Mouse (Mus musculus) neural tube, embryonic 14.5 days (tissue): ENCODE data around the gene Nadsyn1. TPM values are rescaled to one million over a fixed set of nuclear protein-coding genes. Genes with fewer than 3 reads are reported as not detected.

Experiments
- ATAC-seq: fragments of 200-750 bp; cut with Nextera tagmentation; 2 replicates; pipeline ENCODE4 v1.8.0; 2017; ENCODE audit warnings: low read depth, mild to moderate bottlenecking, moderate TSS enrichment, moderate library complexity
- H3K27ac ChIP-seq: fragments of 300-500 bp; sonication (generic); 2 replicates; pipeline ENCODE4 v1.5.1; 2014; ENCODE audit warnings: low read depth, mild to moderate bottlenecking, control low read depth, low read length, moderate library complexity, mixed read lengths
- H3K27me3 ChIP-seq: fragments of 300-500 bp; sonication (generic); 2 replicates; pipeline ENCODE4 v1.6.1; 2014; ENCODE audit warnings: low read length; ENCODE audit not compliant: control insufficient read depth, insufficient read depth
- H3K36me3 ChIP-seq: fragments of 300-500 bp; sonication (generic); 2 replicates; pipeline ENCODE4 v1.6.1; 2014; ENCODE audit warnings: low read length, mixed read lengths; ENCODE audit not compliant: control insufficient read depth, insufficient read depth
- H3K4me1 ChIP-seq: fragments of 300-500 bp; sonication (generic); 2 replicates; pipeline ENCODE4 v1.6.1; 2014; ENCODE audit warnings: low read length; ENCODE audit not compliant: control insufficient read depth, insufficient read depth
- H3K4me2 ChIP-seq: fragments of 300-500 bp; sonication (generic); 2 replicates; pipeline ENCODE4 v1.6.1; 2014; ENCODE audit warnings: mild to moderate bottlenecking, low read depth, low read length, control low read depth
- H3K4me3 ChIP-seq: fragments of 300-500 bp; sonication (generic); 2 replicates; pipeline ENCODE4 v1.5.1; 2014; ENCODE audit warnings: low read depth, low read length, control low read depth, mixed read lengths
- H3K9ac ChIP-seq: fragments of 300-500 bp; sonication (generic); replicated peaks from 2 replicates; pipeline ENCODE4 v1.6.1; 2014; ENCODE audit warnings: low read depth, mild to moderate bottlenecking, control low read depth, low read length, mixed read lengths
- H3K9me3 ChIP-seq: fragments of 300-500 bp; sonication (generic); 2 replicates; pipeline ENCODE4 v1.6.1; 2016; ENCODE audit warnings: low read length; ENCODE audit not compliant: control insufficient read depth
- WGBS: fragments of 180-500 bp; shearing (Covaris S2); extraction: QIAGEN DNeasy Blood & Tissue Kit; methylation state at CpG from one replicate; pipeline ENCODE4 v1.1.7; 2014; 5-methylcytosine and 5-hydroxymethylcytosine counted together
- polyA plus RNA-seq: library from polyadenylated mRNA; unstranded; fragments of >200 nt; fragmentation: Nextera tagmentation; extraction: Ambion mirVana; gene quantifications from 2 replicates; pipeline ENCODE4 v1.2.1, GENCODE M21; 2014

Gene Nadsyn1
- polyA plus RNA-seq, 1 experiment from 2014 or later = 6.7 TPM

- H3K4me1 ChIP-seq = peaks cover 10% of the 10 kb centered on the region
- no peaks in the 10 kb centered on the region for H3K27me3 ChIP-seq
- H3K9ac ChIP-seq = no peak overlapping the region
- no peaks in the 10 kb centered on the region for H3K9me3 ChIP-seq
- no peak for ATAC-seq
- WGBS = 89% methylated on average over 2 of the region's 2 CpGs
- no peak overlapping the region for H3K4me3 ChIP-seq
- no peak overlapping the region for H3K4me2 ChIP-seq
- no peaks in the 10 kb centered on the region for H3K36me3 ChIP-seq
- H3K27ac ChIP-seq = no peak overlapping the region
Observed at GRCm38 (mm10) chr7:143821241-143821640, 1.4 kb downstream of the Nadsyn1 start.

- Histone ChIP-seq H3K27me3 (no peaks in the 10 kb centered on the region), H3K4me1 (peaks cover 10% of the 10 kb centered on the region), H3K9me3 (no peaks in the 10 kb centered on the region), H3K4me2 (no peak overlapping the region), H3K9ac (no peak overlapping the region), H3K36me3 (peaks cover 7% of the 10 kb centered on the region; the same call in 1 of the 2 replicates), H3K27ac (no peak overlapping the region), H3K4me3 (no peak overlapping the region)
- WGBS = 89% methylated on average over 4 of the region's 4 CpGs
- ATAC-seq = no peak
Observed at GRCm38 (mm10) chr7:143819201-143819600, 3.4 kb downstream of the Nadsyn1 start.

GRCm38 (mm10) chr7:143808909-143809308, 13.7 kb downstream of the Nadsyn1 start:
- no peak overlapping the region for H3K27ac ChIP-seq
- no peaks in the 10 kb centered on the region for H3K27me3 ChIP-seq
- H3K4me3 ChIP-seq = no peak overlapping the region
- H3K4me1 ChIP-seq = no peaks in the 10 kb centered on the region
- H3K4me2 ChIP-seq = no peak overlapping the region
- no peak for ATAC-seq
- no peak overlapping the region for H3K9ac ChIP-seq
- WGBS = 61% methylated on average over 1 of the region's 1 CpGs
- H3K9me3 ChIP-seq = no peaks in the 10 kb centered on the region
- H3K36me3 ChIP-seq = peaks cover 13% of the 10 kb centered on the region

- Histone ChIP-seq H3K27ac (no peak overlapping the region), H3K4me1 (no peaks in the 10 kb centered on the region), H3K27me3 (no peaks in the 10 kb centered on the region), H3K4me3 (no peak overlapping the region), H3K36me3 (peaks cover 18% of the 10 kb centered on the region), H3K9ac (no peak overlapping the region), H3K9me3 (no peaks in the 10 kb centered on the region), H3K4me2 (no peak overlapping the region)
- no peak; the same call in 1 of the 2 replicates for ATAC-seq
- 70% methylated on average over 5 of the region's 5 CpGs for WGBS
Observed at GRCm38 (mm10) chr7:143805199-143805624, 17.4 kb downstream of the Nadsyn1 start.

- no peak for ATAC-seq
- no peaks in the 10 kb centered on the region for H3K4me1 ChIP-seq
- H3K4me2 ChIP-seq = no peak overlapping the region
- H3K9ac ChIP-seq = no peak overlapping the region
- H3K27ac ChIP-seq = no peak overlapping the region
- H3K9me3 ChIP-seq = no peaks in the 10 kb centered on the region
- WGBS = 90% methylated on average over 8 of the region's 8 CpGs
- H3K27me3 ChIP-seq = no peaks in the 10 kb centered on the region
- H3K4me3 ChIP-seq = no peak overlapping the region
- peaks cover 22% of the 10 kb centered on the region for H3K36me3 ChIP-seq
Observed at GRCm38 (mm10) chr7:143801195-143802065, 21.2 kb downstream of the Nadsyn1 start.

- Histone ChIP-seq H3K9me3 (no peaks in the 10 kb centered on the region), H3K36me3 (peaks cover 24% of the 10 kb centered on the region; the same call in 1 of the 2 replicates), H3K9ac (no peak overlapping the region), H3K27ac (no peak overlapping the region), H3K27me3 (no peaks in the 10 kb centered on the region), H3K4me2 (no peak overlapping the region), H3K4me3 (no peak overlapping the region), H3K4me1 (no peaks in the 10 kb centered on the region)
- WGBS = 94% methylated on average over 1 of the region's 1 CpGs
- no peak for ATAC-seq
Observed at GRCm38 (mm10) chr7:143800770-143801169, 21.9 kb downstream of the Nadsyn1 start.

- H3K4me2 ChIP-seq = no peak overlapping the region
- no peaks in the 10 kb centered on the region for H3K9me3 ChIP-seq
- ATAC-seq = no peak
- H3K9ac ChIP-seq = no peak overlapping the region
- 92% methylated on average over 4 of the region's 4 CpGs for WGBS
- H3K36me3 ChIP-seq = peaks cover 20% of the 10 kb centered on the region; the same call in 1 of the 2 replicates
- no peak overlapping the region for H3K27ac ChIP-seq
- no peaks in the 10 kb centered on the region for H3K27me3 ChIP-seq
- no peaks in the 10 kb centered on the region for H3K4me1 ChIP-seq
- H3K4me3 ChIP-seq = no peak overlapping the region
Observed at GRCm38 (mm10) chr7:143798783-143799182, 23.9 kb downstream of the Nadsyn1 start.

GRCm38 (mm10) chr7:143793121-143793520, 29.5 kb downstream of the Nadsyn1 start:
- peaks cover 11% of the 10 kb centered on the region; the same call in 1 of the 2 replicates for H3K36me3 ChIP-seq
- no peaks in the 10 kb centered on the region for H3K9me3 ChIP-seq
- no peak for ATAC-seq
- 58% methylated on average over 4 of the region's 4 CpGs for WGBS
- H3K27ac ChIP-seq = no peak overlapping the region
- H3K4me2 ChIP-seq = no peak overlapping the region
- no peak overlapping the region for H3K4me3 ChIP-seq
- no peaks in the 10 kb centered on the region for H3K4me1 ChIP-seq
- H3K27me3 ChIP-seq = no peaks in the 10 kb centered on the region
- H3K9ac ChIP-seq = no peak overlapping the region

- Histone ChIP-seq H3K4me1 (no peaks in the 10 kb centered on the region), H3K27ac (no peak overlapping the region), H3K9me3 (no peaks in the 10 kb centered on the region), H3K27me3 (no peaks in the 10 kb centered on the region), H3K4me2 (no peak overlapping the region), H3K36me3 (peaks cover 5% of the 10 kb centered on the region; the same call in 1 of the 2 replicates), H3K9ac (no peak overlapping the region), H3K4me3 (no peak overlapping the region)
- 82% methylated on average over 6 of the region's 6 CpGs for WGBS
- ATAC-seq = no peak
Observed at GRCm38 (mm10) chr7:143792336-143792985, 30.2 kb downstream of the Nadsyn1 start.
